Mouse (Mus musculus) embryo, embryonic 10 days (tissue): Measurements from ENCODE around the gene Elmsan1.

Experiments used
- DNase-seq: peaks from one replicate; pipeline ENCODE4 v3.0.0-alpha.2; 2015; ENCODE audit warnings: low spot score

Gene Elmsan1

DNA sequence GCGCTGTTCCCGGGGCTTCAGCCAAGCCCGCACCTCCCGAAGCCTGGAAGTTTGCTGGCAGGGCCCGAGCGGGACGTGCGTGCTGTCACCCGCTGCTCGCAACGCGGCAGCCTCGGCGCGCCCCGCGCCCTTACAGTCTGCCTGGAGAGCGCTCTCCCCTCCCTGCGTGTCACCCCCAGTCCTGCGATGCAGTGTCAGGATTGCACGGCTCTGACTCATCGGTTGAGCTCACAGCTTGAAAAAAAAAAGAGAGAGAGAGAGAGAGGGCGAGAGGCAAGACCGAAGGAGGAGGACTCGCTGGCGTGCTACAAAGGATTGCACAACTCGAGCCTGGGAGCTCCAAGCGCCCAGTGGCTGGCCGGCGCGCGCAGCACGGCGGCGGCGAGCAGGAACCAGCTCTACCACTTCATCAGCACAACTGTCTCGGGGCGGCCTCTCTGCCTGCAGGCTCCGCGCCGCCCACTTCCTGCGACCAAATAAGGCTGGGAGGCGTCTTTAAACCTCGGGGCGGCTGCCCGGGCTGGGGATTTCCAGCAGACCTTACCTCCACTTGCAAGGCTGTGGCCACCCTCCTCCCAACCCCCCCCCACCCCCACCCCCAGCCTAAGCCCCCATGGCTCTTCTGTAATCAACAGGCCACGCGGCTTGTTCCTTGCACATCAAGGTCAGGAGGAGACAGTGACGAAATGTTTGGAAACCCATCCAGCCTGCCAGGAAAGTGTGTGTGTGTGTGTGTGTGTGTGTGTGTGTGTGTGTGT lies 24.9 kb downstream of the Elmsan1 start:
- peak; percentile 96 for DNase-seq

DNA sequence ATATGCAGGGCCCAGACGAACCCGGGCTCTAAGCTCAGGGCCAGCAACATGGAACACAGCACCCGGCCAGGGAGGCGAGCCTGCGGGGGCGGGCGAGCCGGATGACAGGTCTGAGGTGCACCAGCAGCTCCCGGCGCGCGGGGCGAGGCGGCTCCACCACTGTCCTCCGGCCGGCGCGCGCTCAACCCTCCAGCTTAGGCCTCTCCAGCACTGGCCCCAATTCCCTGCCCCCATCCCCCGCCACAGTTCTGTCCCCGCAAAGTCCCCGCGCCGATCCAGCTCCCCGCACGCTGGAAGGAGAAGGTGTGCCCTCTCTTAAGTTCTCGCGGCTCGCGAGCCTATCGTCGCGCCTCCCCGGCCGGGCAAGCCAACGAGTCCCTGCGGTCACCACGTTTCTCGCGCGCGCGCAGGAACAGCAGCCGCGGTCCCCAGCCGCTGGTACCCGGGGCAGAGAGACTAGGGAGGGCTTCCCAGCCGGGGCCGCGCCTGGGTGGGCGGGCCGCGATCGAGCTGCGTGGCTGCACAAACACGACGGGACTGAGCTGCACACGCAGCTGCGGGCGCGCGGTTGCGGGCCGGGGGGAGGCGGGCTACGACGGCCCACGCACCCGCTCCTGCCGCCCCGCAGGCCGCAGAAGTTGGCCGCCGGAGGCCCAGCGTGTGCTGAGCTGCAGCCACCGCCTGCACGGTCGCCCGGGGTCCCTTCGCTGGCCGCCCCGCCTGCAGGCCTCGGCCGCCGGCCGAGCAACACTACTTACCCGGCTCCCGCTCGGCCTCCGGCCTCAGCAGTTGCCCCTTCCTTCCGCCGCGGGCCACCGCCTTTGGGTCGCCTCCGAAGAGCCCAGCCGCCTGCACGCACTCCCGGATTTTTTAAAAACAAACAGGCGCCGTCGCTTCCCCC lies 25.7 kb downstream of the Elmsan1 start:
- DNase-seq = peak; percentile 77

DNA sequence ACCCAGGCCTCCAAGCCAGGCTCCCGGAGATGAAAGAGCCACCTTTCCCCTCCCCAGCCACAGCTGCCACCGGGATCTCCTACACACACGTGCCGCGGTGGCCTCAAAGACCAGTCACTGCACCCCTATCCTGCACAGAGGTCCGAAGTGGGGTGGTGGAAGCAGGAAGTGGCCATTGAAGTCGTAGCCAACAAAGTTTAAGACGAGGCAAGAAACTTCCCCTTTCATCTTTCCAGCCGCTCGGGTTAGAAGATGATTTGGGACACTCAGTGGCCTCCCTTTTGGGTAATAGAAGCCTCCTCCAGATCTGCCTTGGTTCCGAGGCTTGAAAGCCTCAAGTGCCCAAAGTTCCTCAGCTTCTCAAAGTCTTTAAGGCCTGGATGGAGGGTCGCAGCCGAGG lies 26.4 kb downstream of the Elmsan1 start:
- peak; percentile 49 for DNase-seq

DNA sequence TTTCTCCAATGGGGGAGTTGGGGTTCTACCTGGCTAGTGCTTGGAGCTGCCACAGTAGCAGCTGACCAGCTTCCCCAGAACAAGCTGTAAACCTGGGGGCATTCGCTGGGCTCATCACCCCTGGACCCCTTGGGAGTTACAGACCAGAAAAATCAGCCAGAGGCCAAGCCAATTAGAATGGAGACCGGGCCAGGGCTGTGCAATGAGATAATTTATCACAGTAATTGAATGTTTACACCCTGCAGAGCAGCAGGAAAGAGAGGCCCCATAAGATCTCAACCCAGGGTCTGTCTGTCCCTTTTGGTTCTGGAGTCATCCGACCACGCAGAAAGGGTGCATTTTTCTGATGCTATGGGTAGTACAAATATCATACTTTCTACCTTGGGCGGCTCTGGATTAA lies 26.9 kb downstream of the Elmsan1 start:
- no peak for DNase-seq

DNA sequence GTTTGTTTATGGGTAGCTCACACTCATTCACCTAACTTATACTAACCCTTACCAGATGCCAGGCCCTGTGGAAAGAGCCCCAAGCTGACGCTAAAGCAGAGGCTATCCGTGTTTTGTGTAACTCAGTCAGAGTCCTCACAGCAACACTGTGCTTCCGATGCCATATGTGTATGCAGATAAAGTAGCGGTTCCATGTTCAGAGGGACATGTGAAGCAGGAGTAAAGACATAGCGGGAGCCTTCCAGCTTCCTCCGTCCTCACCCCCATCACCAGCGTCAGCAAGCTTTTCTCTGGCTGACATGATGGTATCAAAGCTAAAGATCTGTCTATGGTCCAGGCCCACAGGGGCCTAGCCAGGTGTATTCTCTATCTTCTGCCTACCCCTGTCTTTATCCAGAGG lies 27.5 kb downstream of the Elmsan1 start:
- DNase-seq = no peak

DNA sequence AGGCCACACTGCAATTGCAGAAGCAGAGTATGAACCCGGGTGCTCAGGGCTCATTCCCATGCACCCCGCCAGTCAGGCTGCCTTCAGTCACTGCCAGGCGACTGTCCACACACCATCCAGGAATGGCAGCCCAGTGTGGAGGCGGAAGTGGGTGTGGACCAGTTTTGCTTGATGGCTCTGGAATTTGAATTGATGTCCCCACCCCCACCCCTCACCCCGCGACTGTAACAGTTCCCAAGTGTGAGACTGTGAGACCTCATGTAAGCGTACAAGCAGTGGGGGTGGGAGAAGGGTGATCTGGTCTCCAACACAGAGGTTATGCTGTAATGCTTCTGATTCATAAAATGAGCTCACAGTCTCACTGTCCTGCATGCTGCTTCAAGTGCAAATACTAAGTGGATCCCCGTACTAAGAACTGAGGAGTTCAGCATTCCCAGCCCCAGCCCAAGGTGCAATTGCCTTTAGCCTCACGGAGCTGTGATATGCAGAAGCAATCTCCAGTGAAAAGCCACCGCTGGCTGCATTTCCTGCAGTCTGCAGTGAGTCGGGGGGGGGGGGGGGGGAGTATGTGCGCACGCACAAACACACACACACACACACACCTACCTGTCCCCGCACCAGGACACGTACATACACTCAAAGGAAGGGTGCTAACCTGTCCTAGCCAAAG lies 28.4 kb downstream of the Elmsan1 start:
- peak; percentile 45 for DNase-seq

DNA sequence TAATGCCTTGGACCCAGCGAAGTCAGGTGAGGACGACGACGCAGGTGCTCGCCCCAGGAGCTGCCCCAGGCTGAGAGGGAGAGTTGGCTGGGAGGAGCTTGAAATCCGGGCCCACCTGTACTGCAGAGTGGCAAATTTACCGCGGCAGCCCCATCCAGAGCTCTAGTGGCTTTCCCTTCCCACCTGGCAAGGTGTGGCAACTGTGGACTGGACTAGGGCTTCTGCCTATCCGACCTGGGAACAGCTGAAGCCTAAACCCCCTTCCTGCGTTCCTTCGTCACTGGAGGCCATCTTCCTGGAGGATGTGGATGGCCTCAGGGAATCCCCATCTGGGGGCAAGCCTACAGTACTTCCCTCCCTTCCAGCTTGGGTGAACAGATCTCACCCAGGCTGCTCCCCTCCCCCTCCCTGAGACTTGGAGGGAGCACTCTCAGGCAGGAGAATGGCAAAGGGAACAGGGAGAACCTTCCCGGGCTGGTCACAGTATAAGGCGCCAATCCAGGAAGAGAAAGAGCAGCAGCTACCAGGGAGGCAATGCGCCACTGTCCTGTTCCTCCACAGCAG lies 29.7 kb downstream of the Elmsan1 start:
- no peak for DNase-seq

DNA sequence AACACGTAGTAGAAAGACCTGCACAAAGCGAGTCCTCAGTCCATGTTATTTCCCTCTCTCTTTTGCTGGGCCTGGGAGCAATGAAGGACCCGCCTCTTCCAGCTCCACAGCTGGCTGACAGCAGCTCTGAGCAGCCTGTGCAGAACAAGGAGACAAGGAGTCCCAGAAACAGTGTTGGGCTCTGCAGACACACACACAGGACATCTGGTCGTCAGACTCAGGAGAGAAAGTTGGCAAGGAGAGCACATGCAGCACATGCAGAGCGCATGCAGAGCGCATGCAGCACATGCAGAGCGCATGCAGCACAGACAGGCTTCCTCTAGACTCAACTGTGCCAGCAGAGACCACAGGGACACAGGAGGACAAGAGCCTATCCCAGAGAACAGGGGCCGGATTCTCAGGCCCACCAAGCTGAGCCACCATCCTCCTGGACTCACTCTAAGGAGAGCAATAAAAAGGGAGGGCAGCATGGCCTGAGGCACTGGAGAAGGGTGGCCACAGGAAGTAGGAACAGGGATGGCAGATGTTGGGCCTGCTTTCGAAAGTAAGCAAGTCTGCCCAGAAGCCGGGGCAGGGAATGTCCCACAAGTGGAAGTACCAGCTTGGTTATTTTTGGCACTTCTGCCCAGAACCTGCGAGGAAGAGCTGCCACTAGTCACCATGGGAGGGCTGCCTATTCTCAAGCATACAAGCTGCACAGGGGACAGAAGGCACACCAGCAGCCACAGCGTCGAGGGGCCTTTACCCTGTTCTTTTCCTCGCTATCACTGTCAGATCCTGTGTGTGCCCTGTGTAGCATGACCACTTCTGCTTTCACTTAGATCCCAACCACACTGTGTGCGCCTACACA lies 30.7 kb downstream of the Elmsan1 start:
- no peak for DNase-seq

DNA sequence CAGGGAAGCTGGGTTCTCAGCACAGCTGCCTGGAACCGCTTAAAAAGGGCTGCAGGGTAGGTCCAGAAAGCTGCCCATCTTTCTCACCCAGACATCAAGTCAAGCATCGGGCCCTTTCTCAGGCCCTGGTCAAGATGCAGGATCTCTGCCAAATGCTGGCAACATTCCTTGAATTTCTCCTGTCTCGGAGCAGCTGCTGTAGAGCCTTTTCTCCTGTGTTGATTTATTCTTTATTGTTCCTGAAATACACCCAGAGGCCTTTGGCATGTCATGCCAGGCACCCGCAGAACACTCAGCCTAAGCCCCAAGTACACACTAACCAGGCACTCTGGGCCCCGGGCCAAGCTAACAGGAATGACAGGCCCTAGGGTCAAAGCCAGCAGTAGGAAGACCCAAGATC lies 31.7 kb downstream of the Elmsan1 start:
- DNase-seq = no peak

DNA sequence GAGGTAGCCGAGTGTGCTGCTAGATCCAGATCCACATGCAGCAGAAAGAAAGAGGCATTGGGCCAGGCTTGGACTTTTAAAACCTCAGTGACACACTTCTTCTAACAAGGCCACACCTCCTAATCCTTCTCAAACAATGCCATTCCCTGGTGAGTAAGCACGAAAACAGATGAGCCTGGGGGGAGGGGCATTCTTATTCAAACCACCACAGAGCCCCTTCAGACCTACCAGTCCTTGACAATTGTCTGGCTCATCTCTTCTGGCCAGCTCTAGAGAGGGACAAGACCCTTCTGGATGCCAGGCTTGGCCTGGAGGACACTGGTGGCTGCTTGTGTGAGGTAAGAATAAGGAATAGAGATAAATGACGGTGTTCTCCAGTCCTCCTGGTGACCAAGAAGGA lies 32.1 kb downstream of the Elmsan1 start:
- DNase-seq = no peak

DNA sequence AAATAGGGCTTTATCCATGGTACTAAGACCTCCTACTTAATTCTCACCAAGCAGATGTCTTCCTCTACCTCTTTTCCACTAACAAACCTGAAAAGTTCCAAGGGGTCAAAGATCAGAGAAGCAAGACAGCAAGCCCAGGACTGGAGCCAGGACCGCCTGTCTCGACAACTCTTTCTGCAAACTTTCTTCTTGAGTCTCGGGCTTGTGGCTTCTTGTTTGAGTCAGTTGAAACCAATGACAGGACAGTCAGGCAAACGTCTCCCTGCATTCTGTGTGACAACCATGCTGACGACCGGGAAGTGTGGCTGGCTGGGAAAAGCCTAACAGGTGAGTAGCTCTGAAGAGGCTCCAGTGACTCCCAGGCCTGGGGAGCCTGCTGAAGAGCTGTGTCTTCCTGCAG lies 33.1 kb downstream of the Elmsan1 start:
- DNase-seq = no peak

DNA sequence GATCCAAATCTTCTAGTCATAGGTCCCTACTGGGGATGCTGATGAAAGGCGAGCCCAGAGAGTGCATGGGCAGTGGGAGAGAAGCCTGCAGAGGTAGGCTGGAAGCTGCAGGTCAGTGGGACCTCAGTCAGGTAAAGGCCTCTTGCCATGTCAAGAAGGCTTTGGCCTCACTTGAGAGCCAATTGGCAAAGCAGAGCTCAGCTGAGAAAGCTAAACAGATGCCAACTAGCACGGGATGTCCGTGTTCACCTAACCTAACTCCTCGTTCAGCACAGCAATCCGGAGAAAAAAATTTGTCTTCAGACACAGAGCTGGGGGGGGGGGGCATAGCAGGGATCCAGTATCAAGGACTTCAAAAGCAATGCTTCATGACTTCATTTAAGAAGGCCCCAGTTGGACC lies 33.7 kb downstream of the Elmsan1 start:
- no peak for DNase-seq

DNA sequence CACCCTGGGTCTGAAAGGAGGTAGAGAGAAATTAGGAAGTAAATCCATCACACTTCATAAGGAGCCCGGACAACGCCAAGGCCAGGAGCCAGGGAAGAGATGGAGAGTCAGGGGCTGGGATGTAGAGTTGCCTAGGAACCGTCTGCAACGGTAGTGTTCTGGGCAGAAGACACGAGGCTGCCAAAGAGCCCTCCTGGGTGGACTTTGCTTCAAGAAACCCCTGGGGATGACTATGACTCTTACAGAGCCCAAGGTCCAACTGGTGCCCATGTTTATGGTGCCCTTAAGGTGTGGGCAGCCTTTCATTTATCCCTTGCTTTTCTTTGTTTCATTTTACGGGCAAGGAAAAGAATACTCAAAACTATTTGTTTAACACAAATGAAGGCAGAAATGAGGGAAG lies 36.7 kb downstream of the Elmsan1 start:
- no peak for DNase-seq

DNA sequence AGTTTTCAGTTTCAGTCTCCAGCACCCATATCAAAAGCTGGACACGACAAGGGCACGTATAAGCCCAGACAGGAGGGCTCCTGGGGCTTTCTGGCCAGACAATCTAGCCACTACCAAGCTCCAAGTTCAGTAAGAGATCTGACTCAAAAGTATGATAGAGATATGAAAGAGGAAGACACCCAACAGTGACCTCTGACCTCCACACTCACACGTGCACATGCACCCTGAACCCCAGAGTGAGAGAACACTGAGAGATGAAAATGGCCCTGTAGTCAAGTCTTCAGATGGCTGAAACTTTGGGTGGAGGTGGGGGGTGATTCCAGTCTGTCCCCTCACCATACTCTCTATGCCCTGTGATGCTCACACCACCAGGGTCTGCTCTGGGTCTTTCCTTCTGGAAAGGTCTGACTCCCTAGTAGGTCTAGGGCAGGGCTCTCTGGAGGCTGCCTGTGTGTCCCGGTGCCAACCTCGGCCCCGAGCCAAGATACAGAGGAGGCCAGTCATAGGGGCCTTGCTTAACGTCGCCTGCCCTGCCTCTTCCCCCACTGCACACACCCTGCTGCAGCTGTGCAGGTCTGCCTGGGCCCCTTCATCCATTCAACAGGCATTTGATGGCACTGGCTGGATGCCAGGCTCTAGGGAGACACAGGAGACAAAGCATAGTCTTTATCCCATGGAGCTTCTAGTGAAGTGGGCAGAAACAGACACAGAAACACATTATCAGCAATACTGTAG lies 37.8 kb downstream of the Elmsan1 start:
- no peak for DNase-seq

DNA sequence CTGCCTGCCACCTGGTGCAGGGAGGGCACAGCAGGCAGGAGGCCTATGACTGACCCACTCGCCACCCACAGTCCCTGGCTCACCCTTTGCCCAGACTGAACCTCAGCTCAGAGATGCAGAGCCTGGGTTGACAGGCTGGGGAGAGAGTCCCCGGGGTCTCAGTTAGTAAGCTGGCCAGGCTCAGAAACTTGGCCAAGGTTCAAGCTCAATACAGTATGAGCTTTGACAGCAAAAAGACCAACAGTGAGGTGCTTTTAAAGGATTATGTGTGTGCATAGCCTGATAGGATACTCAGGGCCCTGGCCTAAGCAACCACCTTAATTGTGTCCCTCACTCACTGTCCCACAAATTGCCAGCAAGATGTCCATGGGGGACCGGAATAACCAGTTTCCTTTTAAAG lies 38.6 kb downstream of the Elmsan1 start:
- DNase-seq = no peak

DNA sequence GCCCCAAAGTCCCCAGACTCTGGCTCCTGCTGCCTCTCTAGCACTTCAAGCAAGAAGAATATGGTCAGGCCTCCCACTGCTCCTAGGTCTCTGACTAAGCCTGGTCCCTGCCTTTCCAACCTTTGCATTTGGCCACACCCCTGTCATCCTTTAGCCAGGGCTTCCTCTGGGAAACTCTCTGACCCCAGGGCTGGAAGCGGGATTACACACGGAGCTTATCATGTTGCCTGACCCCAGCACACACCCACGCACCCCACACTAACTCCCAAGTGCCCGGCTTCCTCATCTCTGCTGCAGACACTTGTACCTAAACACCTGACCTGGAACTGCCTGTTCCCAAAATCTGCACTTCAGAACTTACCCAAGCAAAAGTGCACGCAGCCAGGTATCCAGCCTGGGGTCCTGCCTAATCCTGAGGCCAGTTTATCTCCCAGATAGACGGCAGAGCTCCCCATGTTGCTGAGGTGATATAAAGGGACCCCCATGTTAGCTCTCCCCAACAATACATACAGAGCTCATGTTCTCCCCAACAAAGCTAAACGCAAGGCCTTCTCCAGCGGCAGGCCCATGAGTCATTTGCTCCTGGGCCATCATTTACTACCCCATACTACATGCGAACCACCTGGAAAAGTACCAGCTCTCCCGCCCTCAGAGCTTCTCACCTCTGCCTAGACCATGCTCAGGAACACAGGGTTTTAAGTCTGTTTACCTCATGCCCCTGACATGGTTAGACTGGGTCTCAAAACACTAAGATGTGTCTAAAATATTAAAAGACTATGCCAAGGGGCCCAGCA lies 39.8 kb downstream of the Elmsan1 start:
- DNase-seq = no peak

DNA sequence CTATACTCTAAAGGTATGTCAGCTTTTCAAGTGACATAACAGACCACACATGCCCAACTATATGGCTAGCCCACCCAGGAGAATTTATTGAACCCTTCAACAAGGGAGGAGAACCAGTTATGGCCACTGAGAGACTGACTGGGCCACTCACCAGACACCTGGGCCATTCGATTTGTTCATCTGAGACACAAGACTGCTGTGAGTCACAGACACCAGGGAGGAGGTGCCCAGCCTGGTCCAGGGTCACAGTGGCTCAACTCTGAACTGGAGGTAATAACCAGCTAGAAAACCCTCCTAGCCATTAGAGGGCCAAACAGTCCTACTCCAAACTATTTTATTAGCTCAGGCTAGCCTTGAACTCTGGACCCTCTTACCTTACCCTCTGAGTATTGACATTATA lies 40.6 kb downstream of the Elmsan1 start:
- no peak for DNase-seq

DNA sequence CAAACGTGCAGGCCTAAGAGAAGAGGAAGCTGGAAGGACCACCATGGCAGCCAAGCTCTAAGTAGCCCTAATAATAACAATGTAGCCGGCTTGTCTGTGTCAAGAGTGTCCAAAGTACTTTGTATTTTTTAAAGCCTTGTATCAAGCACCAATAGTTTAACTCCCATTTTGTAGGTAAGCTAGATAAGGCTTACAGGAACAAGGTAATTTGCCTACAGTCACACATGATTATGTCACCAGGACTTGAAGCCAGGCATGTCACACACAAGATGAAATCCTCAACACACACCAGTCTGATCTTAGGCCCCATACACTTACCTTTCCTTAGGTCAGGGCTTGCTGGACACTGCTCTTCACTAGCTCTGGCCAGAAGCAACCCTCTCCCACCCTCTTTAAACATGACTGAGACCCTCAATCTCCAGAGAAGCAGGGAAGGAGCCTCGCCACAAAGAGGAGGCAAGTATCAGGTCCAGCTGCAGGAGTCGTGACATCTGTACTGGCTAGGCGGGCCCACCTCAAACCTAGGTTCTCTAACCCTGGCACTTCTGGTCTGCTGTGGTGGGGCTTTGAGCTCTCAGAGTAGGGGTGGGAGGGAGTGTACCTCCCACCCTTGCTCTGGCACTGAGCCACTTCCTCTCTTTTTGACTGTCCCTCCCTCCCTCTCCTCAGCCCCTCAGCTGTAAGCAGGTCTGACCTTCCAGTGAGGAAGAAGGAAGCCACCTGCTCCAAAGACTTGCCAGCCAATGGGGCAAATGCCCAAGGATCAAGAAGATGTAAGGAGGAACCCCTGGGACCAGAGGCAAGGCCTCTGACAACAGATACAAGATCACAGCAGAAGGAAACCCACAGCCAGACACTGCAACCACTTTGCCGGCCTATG lies 41.6 kb downstream of the Elmsan1 start:
- DNase-seq = no peak
